Mouse (Mus musculus) MEL (cell line): ENCODE results near the gene Actr1a. TPM values are rescaled to one million over a fixed set of nuclear protein-coding genes. Genes with fewer than 3 reads are reported as not detected.

ENCODE experiments used
- DNase-seq: peaks from one replicate; pipeline ENCODE4 v3.0.0; 2011; ENCODE audit warnings: low read depth, low spot score
- H3K27ac ChIP-seq: 2 replicates; pipeline ENCODE4 v1.5.1; 2012; ENCODE audit warnings: low read depth, mild to moderate bottlenecking, control low read depth, low read length, moderate library complexity; ENCODE audit not compliant: control insufficient read depth
- H3K27me3 ChIP-seq, 2 experiments: fragments of 150-350 bp in 1 of 2; sonication (generic) in 1 of 2; 2 replicates each; pipeline ENCODE4 v1.6.1; 2012; ENCODE audit warnings: low read length in 2 of 2, mild to moderate bottlenecking in 2 of 2, improper control_type of control experiment in 1 of 2, moderate library complexity in 1 of 2; ENCODE audit not compliant: insufficient read depth in 2 of 2, control insufficient read depth in 1 of 2
- H3K36me3 ChIP-seq, 2 experiments: 2 replicates each; pipeline ENCODE4 v1.6.1; 2012 to 2014; ENCODE audit warnings: low read length in 2 of 2, improper control_type of control experiment in 1 of 2, inconsistent platforms in 1 of 2, mild to moderate bottlenecking in 1 of 2; ENCODE audit not compliant: insufficient read depth in 2 of 2, control insufficient read depth in 1 of 2
- H3K4me1 ChIP-seq, 2 experiments: fragments of 150-350 bp in 1 of 2; sonication (generic) in 1 of 2; 2 replicates each; pipeline ENCODE4 v1.6.1; 2012; ENCODE audit warnings: low read length in 2 of 2, improper control_type of control experiment in 1 of 2, mild to moderate bottlenecking in 1 of 2; ENCODE audit not compliant: insufficient read depth in 2 of 2, control insufficient read depth in 1 of 2
- H3K4me3 ChIP-seq, 2 experiments: fragments of 150-350 bp in 1 of 2; sonication (generic) in 1 of 2; 2 replicates each; pipeline ENCODE4 v1.5.1; 2012; ENCODE audit warnings: low read depth in 2 of 2, low read length in 2 of 2, mild to moderate bottlenecking in 2 of 2, moderate library complexity in 2 of 2, control low read depth in 1 of 2, improper control_type of control experiment in 1 of 2; ENCODE audit not compliant: control insufficient read depth in 1 of 2, insufficient read depth in 1 of 2
- H3K79me2 ChIP-seq: 2 replicates; pipeline ENCODE4 v1.6.1; 2012; ENCODE audit warnings: mild to moderate bottlenecking, low read length, moderate library complexity; ENCODE audit not compliant: control insufficient read depth, poor library complexity, insufficient read depth
- H3K9ac ChIP-seq: 2 replicates; pipeline ENCODE4 v1.6.1; 2012; ENCODE audit warnings: low read depth, mild to moderate bottlenecking, control low read depth, low read length, moderate library complexity; ENCODE audit not compliant: control insufficient read depth, poor library complexity, severe bottlenecking
- H3K9me3 ChIP-seq: fragments of 150-350 bp; sonication (generic); replicated peaks from 2 replicates; pipeline ENCODE4 v1.6.1; 2012; ENCODE audit warnings: mild to moderate bottlenecking, low read length, improper control_type of control experiment, moderate library complexity; ENCODE audit not compliant: insufficient read depth
- BHLHE40 ChIP-seq: IDR thresholded peaks from 2 replicates; pipeline ENCODE4 v1.6.1; 2012; ENCODE audit warnings: low read depth, mild to moderate bottlenecking, inconsistent platforms, low read length, improper control_type of control experiment, borderline replicate concordance
- CTCF ChIP-seq, 3 experiments: IDR thresholded peaks in 2 of 3; conservative IDR thresholded peaks in 1 of 3; 2 replicates each; pipeline ENCODE4 v1.5.1; 2011 to 2012; ENCODE audit warnings: low read length in 3 of 3, low read depth in 2 of 3, mild to moderate bottlenecking in 2 of 3, improper control_type of control experiment in 1 of 3, inconsistent platforms in 1 of 3, mixed read lengths in 1 of 3, moderate library complexity in 1 of 3; ENCODE audit not compliant: control insufficient read depth in 1 of 3, insufficient read depth in 1 of 3, poor library complexity in 1 of 3, severe bottlenecking in 1 of 3
- ELF1 ChIP-seq: IDR thresholded peaks from 2 replicates; pipeline ENCODE4 v1.6.1; 2014; ENCODE audit warnings: low read depth, mild to moderate bottlenecking, inconsistent platforms, low read length, improper control_type of control experiment, moderate library complexity
- EP300 ChIP-seq, 2 experiments: IDR thresholded peaks; 2 replicates each; pipeline ENCODE4 v1.6.1; 2011; ENCODE audit warnings: improper control_type of control experiment in 2 of 2, low read length in 2 of 2, low read depth in 1 of 2, mild to moderate bottlenecking in 1 of 2
- ETS1 ChIP-seq: IDR thresholded peaks from 2 replicates; pipeline ENCODE4 v1.6.1; 2012; ENCODE audit warnings: low read depth, mild to moderate bottlenecking, inconsistent platforms, low read length, improper control_type of control experiment, moderate library complexity
- GABPA ChIP-seq: IDR thresholded peaks from 2 replicates; pipeline ENCODE4 v1.6.1; 2012; ENCODE audit warnings: low read depth, mild to moderate bottlenecking, inconsistent platforms, low read length, improper control_type of control experiment, moderate library complexity
- GATA1 ChIP-seq: IDR thresholded peaks from 2 replicates; pipeline ENCODE4 v1.6.1; 2011; ENCODE audit warnings: low read depth, low read length, improper control_type of control experiment
- HCFC1 ChIP-seq: IDR thresholded peaks from 2 replicates; pipeline ENCODE4 v1.6.1; 2012; ENCODE audit warnings: low read depth, mild to moderate bottlenecking, inconsistent platforms, low read length, improper control_type of control experiment, moderate library complexity
- KAT2A ChIP-seq: conservative IDR thresholded peaks from 2 replicates; pipeline ENCODE4 v1.6.1; 2012; ENCODE audit warnings: low read depth, low read length, improper control_type of control experiment, inconsistent platforms
- MAFK ChIP-seq: IDR thresholded peaks from 2 replicates; pipeline ENCODE4 v1.6.1; 2011; ENCODE audit warnings: low read depth, mild to moderate bottlenecking, low read length, improper control_type of control experiment, borderline replicate concordance
- MAX ChIP-seq: IDR thresholded peaks from 2 replicates; pipeline ENCODE4 v1.6.1; 2011; ENCODE audit warnings: low read length, improper control_type of control experiment
- MAZ ChIP-seq: IDR thresholded peaks from 2 replicates; pipeline ENCODE4 v1.6.1; 2012; ENCODE audit warnings: low read depth, mild to moderate bottlenecking, inconsistent platforms, low read length, improper control_type of control experiment
- MXI1 ChIP-seq: IDR thresholded peaks from 2 replicates; pipeline ENCODE4 v1.6.1; 2011; ENCODE audit warnings: mild to moderate bottlenecking, low read depth, low read length, improper control_type of control experiment
- NRF1 ChIP-seq: IDR thresholded peaks from 2 replicates; pipeline ENCODE4 v1.6.1; 2014; ENCODE audit warnings: low read depth, mild to moderate bottlenecking, inconsistent platforms, low read length, improper control_type of control experiment, moderate library complexity; ENCODE audit not compliant: poor library complexity, insufficient read depth, severe bottlenecking
- POLR2A ChIP-seq, 2 experiments: IDR thresholded peaks; 2 replicates each; pipeline ENCODE4 v1.6.1; 2011 to 2012; ENCODE audit warnings: low read length in 2 of 2, mild to moderate bottlenecking in 2 of 2, control low read depth in 1 of 2, improper control_type of control experiment in 1 of 2, low read depth in 1 of 2, moderate library complexity in 1 of 2; ENCODE audit not compliant: control insufficient read depth in 1 of 2, insufficient read depth in 1 of 2, poor library complexity in 1 of 2
- POLR2AphosphoS2 ChIP-seq: IDR thresholded peaks from 2 replicates; pipeline ENCODE4 v1.6.1; 2011; ENCODE audit warnings: low read length, improper control_type of control experiment
- POLR2AphosphoS5 ChIP-seq: IDR thresholded peaks from 2 replicates; pipeline ENCODE4 v1.6.1; 2012; ENCODE audit warnings: low read depth, borderline replicate concordance, mild to moderate bottlenecking, inconsistent platforms, low read length, moderate library complexity, mixed read lengths
- RCOR1 ChIP-seq: IDR thresholded peaks from 2 replicates; pipeline ENCODE4 v1.6.1; 2012; ENCODE audit warnings: low read depth, mild to moderate bottlenecking, inconsistent platforms, low read length, improper control_type of control experiment
- SIN3A ChIP-seq: IDR thresholded peaks from 2 replicates; pipeline ENCODE4 v1.6.1; 2012; ENCODE audit warnings: low read length, improper control_type of control experiment, inconsistent platforms
- SMC3 ChIP-seq: IDR thresholded peaks from 2 replicates; pipeline ENCODE4 v1.6.1; 2011; ENCODE audit warnings: low read depth, low read length, improper control_type of control experiment
- TBP ChIP-seq: IDR thresholded peaks from 2 replicates; pipeline ENCODE4 v1.8.0; 2011; ENCODE audit warnings: low read depth, low read length, improper control_type of control experiment
- TCF12 ChIP-seq: IDR thresholded peaks from 2 replicates; pipeline ENCODE4 v1.6.1; 2014; ENCODE audit warnings: low read depth, mild to moderate bottlenecking, inconsistent platforms, low read length, improper control_type of control experiment, moderate library complexity
- polyA plus RNA-seq, 2 experiments: library from polyadenylated mRNA; stranded (reverse) in 1 of 2; unstranded in 1 of 2; fragments of >175 nt in 1 of 2; fragments of >200 nt in 1 of 2; gene quantifications; 2 replicates each; pipeline versions ENCODE4 v1.2.1 to v1.2.4; 2012; ENCODE audit warnings: low replicate concordance in 2 of 2, low read depth in 1 of 2; ENCODE audit not compliant: insufficient read length in 2 of 2, insufficient read depth in 1 of 2, missing spikeins in 1 of 2
- total RNA-seq: library from RNA; depleted of rRNA; stranded (reverse); fragments of 300-350 nt; gene quantifications from 2 replicates; pipeline ENCODE4 v1.2.3, GENCODE M21; 2012

Actr1a gene
- total and polyA plus RNA-seq, 3 experiments: 140 to 530 (median 193) TPM

DNA sequence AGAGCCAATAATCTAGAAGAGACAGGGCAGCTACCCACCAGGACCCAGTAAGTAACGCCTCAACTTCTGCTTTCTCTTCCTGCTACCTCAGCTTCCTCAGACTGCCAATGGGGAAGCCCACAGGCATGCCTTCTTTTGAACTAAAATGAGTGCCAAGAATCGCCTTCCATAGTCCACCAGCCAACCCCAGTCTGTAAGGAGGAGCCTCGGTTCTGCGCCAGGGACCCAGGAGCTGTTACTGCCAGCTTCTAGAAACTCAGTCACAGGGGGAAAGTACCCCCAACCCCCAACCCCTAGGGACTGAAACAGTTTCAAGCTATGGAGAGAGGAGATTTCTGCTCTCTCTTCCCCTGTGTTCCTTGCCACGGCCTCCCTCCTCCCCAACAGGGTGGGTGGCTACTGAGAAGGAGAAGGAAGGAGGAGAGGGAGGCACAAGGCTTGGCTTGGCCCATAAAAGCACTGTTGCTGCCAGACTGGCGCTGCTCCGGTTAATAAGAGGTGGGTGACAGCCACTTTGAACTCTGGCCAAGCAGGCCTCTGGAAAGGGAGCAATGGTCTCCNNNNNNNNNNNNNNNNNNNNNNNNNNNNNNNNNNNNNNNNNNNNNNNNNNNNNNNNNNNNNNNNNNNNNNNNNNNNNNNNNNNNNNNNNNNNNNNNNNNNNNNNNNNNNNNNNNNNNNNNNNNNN is 56.1 kb downstream of the Actr1a start:
- TF ChIP-seq TCF12: 0 out of 2 replicates have a peak, but pooled peaks have one; percentile 35
- TF ChIP-seq MAZ: peak; percentile 78; the same call in 1 of the 2 replicates
- peak; percentile 43 to 76 for TF ChIP-seq POLR2A (IDR thresholded peaks at IDR 0.05; ENCODE audit: control insufficient read depth in 1 of 2, insufficient read depth in 1 of 2, low read depth in 1 of 2, low read length in 2 of 2, poor library complexity in 1 of 2)
- no peak; the same call in 1 of the 2 replicates for TF ChIP-seq POLR2AphosphoS2
- 0 out of 2 replicates have a peak, but pooled peaks have one; percentile 14 for TF ChIP-seq MXI1
- TF ChIP-seq SIN3A: no peak
- peak; percentile 26; the same call in 1 of the 2 replicates for TF ChIP-seq MAFK
- peak; percentile 52; the same call in 1 of the 2 replicates for TF ChIP-seq NRF1
- TF ChIP-seq ETS1: 0 out of 2 replicates have a peak, but pooled peaks have one; percentile 24
- peak in 1 of 2 experiments; percentile 31; a peak in 1 of 4 replicates for TF ChIP-seq EP300 (IDR thresholded peaks at IDR 0.05; ENCODE audit: low read depth in 1 of 2, low read length in 2 of 2)
- peak; percentile 6; the same call in 1 of the 2 replicates for TF ChIP-seq BHLHE40
- 0 out of 2 replicates have a peak, but pooled peaks have one; percentile 25 for TF ChIP-seq RCOR1
- 0 out of 2 replicates have a peak, but pooled peaks have one; percentile 7 for TF ChIP-seq SMC3
- TF ChIP-seq TBP: peak; percentile 75
- no peak for TF ChIP-seq GABPA
- peak; percentile 38; the same call in 1 of the 2 replicates for TF ChIP-seq MAX
- TF ChIP-seq KAT2A: peak; percentile 56; the same call in 1 of the 2 replicates
- TF ChIP-seq GATA1: no peak
- TF ChIP-seq POLR2AphosphoS5: 0 out of 2 replicates have a peak, but pooled peaks have one; percentile 14
- TF ChIP-seq CTCF (IDR thresholded peaks at IDR 0.05 in 2 of 3, conservative IDR thresholded peaks at IDR 0.05 in 1 of 3; ENCODE audit: control insufficient read depth in 1 of 3, insufficient read depth in 1 of 3, low read depth in 2 of 3, low read length in 3 of 3, poor library complexity in 1 of 3, severe bottlenecking in 1 of 3): no peak
- TF ChIP-seq HCFC1: peak; percentile 80
- peak; percentile 83 for TF ChIP-seq ELF1
- TF ChIP-seq, all 39 proteins: peak for 17
- peak; percentile 95 for DNase-seq
- peaks cover 23 to 34% of the 10 kb centered on the region in 2 experiments for H3K4me1 ChIP-seq

More for the DNA sequence above, 56.1 kb downstream of the Actr1a start:
- H3K9me3 ChIP-seq: no peaks in the 10 kb centered on the region
- H3K27ac ChIP-seq: peak overlapping the region; percentile 89
- peak overlapping the region; percentile 73 for H3K9ac ChIP-seq
- H3K27me3 ChIP-seq: no peaks in the 10 kb centered on the region
- peaks cover 18% of the 10 kb centered on the region for H3K79me2 ChIP-seq
- peak overlapping the region; percentile 52 to 57 for H3K4me3 ChIP-seq
- peaks cover 0 to 41% of the 10 kb centered on the region in 2 experiments; a peak in 2 of 4 replicates for H3K36me3 ChIP-seq
